Mouse (Mus musculus) kidney, embryonic 16.5 days (tissue): Measurements from ENCODE around the gene 1110002E22Rik. TPM values are rescaled to one million over a fixed set of nuclear protein-coding genes. Genes with fewer than 3 reads are reported as not detected.
A peak's percentile ranks its signal among the peaks of the same experiment; 100 is the strongest.

Experiments
- ATAC-seq: fragments of 200-750 bp; cut with Nextera tagmentation; 2 replicates; pipeline ENCODE4 v1.8.0; 2017; ENCODE audit warnings: moderate TSS enrichment; ENCODE audit not compliant: low FRiP score, low TSS enrichment
- H3K27ac ChIP-seq: fragments of 300-500 bp; sonication (generic); 2 replicates; pipeline ENCODE4 v1.5.1; 2014; ENCODE audit warnings: low read length
- H3K27me3 ChIP-seq: fragments of 300-500 bp; sonication (generic); 2 replicates; pipeline ENCODE4 v1.6.1; 2014; ENCODE audit warnings: low read length, control low read depth, mixed read lengths; ENCODE audit not compliant: insufficient read depth
- H3K36me3 ChIP-seq: fragments of 300-500 bp; sonication (generic); 2 replicates; pipeline ENCODE4 v1.6.1; 2014; ENCODE audit warnings: low read length, control low read depth, mixed read lengths; ENCODE audit not compliant: insufficient read depth
- H3K4me1 ChIP-seq: fragments of 300-500 bp; sonication (generic); 2 replicates; pipeline ENCODE4 v1.6.1; 2014; ENCODE audit warnings: low read length, control low read depth, mixed read lengths; ENCODE audit not compliant: insufficient read depth
- H3K4me2 ChIP-seq: fragments of 300-500 bp; sonication (generic); replicated peaks from 2 replicates; pipeline ENCODE4 v1.6.1; 2014; ENCODE audit warnings: low read depth, low read length
- H3K4me3 ChIP-seq: fragments of 300-500 bp; sonication (generic); 2 replicates; pipeline ENCODE4 v1.5.1; 2014; ENCODE audit warnings: mild to moderate bottlenecking, low read length
- H3K9ac ChIP-seq: fragments of 300-500 bp; sonication (generic); replicated peaks from 2 replicates; pipeline ENCODE4 v1.6.1; 2014; ENCODE audit warnings: low read length
- H3K9me3 ChIP-seq: fragments of 300-500 bp; sonication (generic); 2 replicates; pipeline ENCODE4 v1.6.1; 2016; ENCODE audit warnings: low read length, control low read depth
- WGBS: fragments of 180-500 bp; shearing (Covaris S2); extraction: QIAGEN DNeasy Blood & Tissue Kit; methylation state at CpG from one replicate; pipeline ENCODE4 v1.1.7; 2014; 5-methylcytosine and 5-hydroxymethylcytosine counted together
- polyA plus RNA-seq: library from polyadenylated mRNA; unstranded; fragments of >200 nt; fragmentation: Nextera tagmentation; extraction: Ambion mirVana; gene quantifications from 2 replicates; pipeline ENCODE4 v1.2.1, GENCODE M21; 2015

1110002E22Rik gene
- polyA plus RNA-seq, 1 experiment from 2014 or later = 0.52 TPM

GRCm38 (mm10) chr3:138061205-138061911 lies 3.5 kb upstream of the 1110002E22Rik start:
- ATAC-seq = no peak
- no peak overlapping the region for H3K9ac ChIP-seq
- 86% methylated on average over 9 of the region's 9 CpGs for WGBS
- H3K9me3 ChIP-seq = no peaks in the 10 kb centered on the region
- no peak overlapping the region for H3K4me2 ChIP-seq
- H3K4me1 ChIP-seq = peaks cover 31% of the 10 kb centered on the region
- H3K27me3 ChIP-seq = no peaks in the 10 kb centered on the region
- H3K36me3 ChIP-seq = no peaks in the 10 kb centered on the region
- no peak overlapping the region for H3K4me3 ChIP-seq
- no peak overlapping the region for H3K27ac ChIP-seq

DNA sequence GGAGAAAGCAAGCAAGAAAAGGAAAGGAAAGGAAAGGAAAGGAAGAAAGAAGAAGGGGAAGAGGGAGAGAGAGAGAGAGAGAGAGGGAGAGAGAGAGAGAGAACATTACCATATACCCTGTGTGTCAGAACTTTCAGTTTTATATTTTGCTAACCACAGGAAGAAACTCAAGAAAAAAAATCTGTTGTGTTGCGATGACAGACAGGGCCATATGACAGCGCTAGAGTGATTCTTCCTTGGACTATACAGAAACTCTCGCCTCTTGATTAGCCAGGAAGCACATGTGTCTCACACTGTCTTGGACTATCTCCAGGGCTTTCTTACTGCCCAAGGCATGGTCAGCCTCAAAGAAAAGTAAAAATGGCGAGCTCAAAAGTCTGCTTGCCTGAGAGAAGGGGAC lies 2.2 kb upstream of the 1110002E22Rik start:
- H3K9ac ChIP-seq = no peak overlapping the region
- no peak for ATAC-seq
- H3K36me3 ChIP-seq = no peaks in the 10 kb centered on the region
- H3K4me2 ChIP-seq = no peak overlapping the region
- no peaks in the 10 kb centered on the region for H3K9me3 ChIP-seq
- H3K4me3 ChIP-seq = no peak overlapping the region
- 82% methylated on average over 4 of the region's 4 CpGs for WGBS
- H3K27me3 ChIP-seq = no peaks in the 10 kb centered on the region
- H3K4me1 ChIP-seq = peaks cover 33% of the 10 kb centered on the region
- H3K27ac ChIP-seq = no peak overlapping the region

DNA sequence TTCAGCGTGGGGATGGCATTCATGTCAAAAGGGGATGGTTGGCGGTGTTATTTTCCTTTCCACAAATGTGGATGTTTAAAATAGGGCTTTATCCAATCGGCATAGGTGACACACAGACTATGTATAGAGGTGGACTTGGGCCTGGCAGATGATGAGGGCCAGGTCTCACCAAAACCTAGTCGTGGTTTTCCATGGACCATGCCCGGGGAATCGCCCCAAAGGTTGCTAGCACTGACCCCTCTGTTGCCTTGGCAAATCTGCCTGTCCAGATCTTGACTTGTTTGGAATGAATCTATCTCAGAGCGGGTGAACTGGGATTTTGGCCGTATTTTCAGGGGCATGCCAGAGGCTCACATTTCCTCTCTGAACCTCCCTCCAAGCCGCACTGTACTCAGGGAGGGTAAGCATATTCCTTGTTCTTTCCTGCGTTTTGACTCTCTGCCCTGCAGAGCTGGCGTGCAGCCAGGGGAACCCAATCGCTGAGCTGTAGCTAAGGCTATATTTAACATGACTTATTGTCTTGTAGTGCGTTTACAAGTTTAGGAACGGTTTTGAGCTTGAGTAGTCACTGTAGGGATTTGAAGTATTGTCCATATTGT lies 1.0 kb upstream of the 1110002E22Rik start:
- H3K9me3 ChIP-seq = no peaks in the 10 kb centered on the region
- H3K27ac ChIP-seq = peak overlapping the region; percentile 63
- H3K4me3 ChIP-seq = no peak overlapping the region
- no peak overlapping the region for H3K4me2 ChIP-seq
- H3K27me3 ChIP-seq = no peaks in the 10 kb centered on the region
- no peaks in the 10 kb centered on the region for H3K36me3 ChIP-seq
- no peak overlapping the region for H3K9ac ChIP-seq
- 28% methylated on average over 14 of the region's 14 CpGs for WGBS
- ATAC-seq = 0 out of 2 replicates have a peak, but pooled peaks have one; percentile 21
- H3K4me1 ChIP-seq = peaks cover 33% of the 10 kb centered on the region

GRCm38 (mm10) chr3:138065930-138066329 lies 1.1 kb downstream of the 1110002E22Rik start:
- Histone ChIP-seq H3K4me2 (peak overlapping the region; percentile 47), H3K9ac (peak overlapping the region; percentile 18; the same call in 1 of the 2 replicates), H3K4me3 (peak overlapping the region; percentile 26), H3K4me1 (peaks cover 39% of the 10 kb centered on the region), H3K27me3 (no peaks in the 10 kb centered on the region), H3K27ac (no peak overlapping the region), H3K9me3 (no peaks in the 10 kb centered on the region), H3K36me3 (no peaks in the 10 kb centered on the region)
- ATAC-seq = peak; percentile 36; the same call in 1 of the 2 replicates
- WGBS = 66% methylated on average over 16 of the region's 16 CpGs

DNA sequence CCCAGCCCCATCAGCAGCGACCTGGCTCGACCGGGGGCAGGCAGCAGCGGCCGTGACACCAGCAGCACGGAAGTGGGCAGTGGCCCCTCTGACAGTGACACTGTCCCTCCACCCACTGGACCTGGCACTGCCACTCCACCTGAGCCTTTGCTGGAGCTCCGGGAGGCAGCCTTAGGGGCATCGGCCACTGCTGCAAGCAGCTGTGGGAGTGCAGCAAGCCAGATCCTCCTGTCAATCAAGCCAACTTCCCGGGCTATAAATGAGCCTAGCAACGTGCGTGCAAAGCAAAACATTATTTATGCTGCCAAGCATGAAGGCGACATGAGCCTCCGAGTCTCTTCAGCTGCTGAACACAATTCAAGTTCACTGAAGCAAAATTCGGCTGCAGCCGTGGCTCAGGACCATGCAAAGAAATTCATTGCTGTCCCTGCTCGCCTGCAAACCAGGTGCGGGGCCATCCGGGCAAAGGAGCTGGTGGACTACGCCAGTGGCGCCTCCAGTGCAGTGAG lies 1.6 kb downstream of the 1110002E22Rik start:
- no peaks in the 10 kb centered on the region for H3K9me3 ChIP-seq
- 37% methylated on average over 20 of the region's 20 CpGs for WGBS
- H3K27me3 ChIP-seq = no peaks in the 10 kb centered on the region
- peak overlapping the region; percentile 47 for H3K4me2 ChIP-seq
- H3K4me3 ChIP-seq = peak overlapping the region; percentile 26
- peak; percentile 79 for ATAC-seq
- H3K4me1 ChIP-seq = peaks cover 39% of the 10 kb centered on the region
- no peaks in the 10 kb centered on the region for H3K36me3 ChIP-seq
- H3K9ac ChIP-seq = peak overlapping the region; percentile 18; the same call in 1 of the 2 replicates
- H3K27ac ChIP-seq = 0 out of 2 replicates have a peak overlapping the region, but pooled peaks have one; percentile 16

- ATAC-seq = no peak
- Histone ChIP-seq H3K4me3 (peak within 1 kb of the TSS; percentile 26), H3K4me1 (peaks cover 39% of the 10 kb centered on the region), H3K27me3 (no peaks in the 10 kb centered on the region), H3K36me3 (no peaks in the 10 kb centered on the region), H3K9me3 (no peaks in the 10 kb centered on the region), H3K9ac (peak within 1 kb of the TSS; percentile 18; the same call in 1 of the 2 replicates), H3K4me2 (peak within 1 kb of the TSS; percentile 47), H3K27ac (0 out of 2 replicates have a peak within 1 kb of the TSS, but pooled peaks have one; percentile 16)
- 85% methylated on average over 12 of the region's 12 CpGs for WGBS
Measured at GRCm38 (mm10) chr3:138067288-138067687, 2.4 kb downstream of the 1110002E22Rik start, which contains the start of gene Gm5105. Gene Gm5105, minus strand, starts transcription at chr3:138067388.

DNA sequence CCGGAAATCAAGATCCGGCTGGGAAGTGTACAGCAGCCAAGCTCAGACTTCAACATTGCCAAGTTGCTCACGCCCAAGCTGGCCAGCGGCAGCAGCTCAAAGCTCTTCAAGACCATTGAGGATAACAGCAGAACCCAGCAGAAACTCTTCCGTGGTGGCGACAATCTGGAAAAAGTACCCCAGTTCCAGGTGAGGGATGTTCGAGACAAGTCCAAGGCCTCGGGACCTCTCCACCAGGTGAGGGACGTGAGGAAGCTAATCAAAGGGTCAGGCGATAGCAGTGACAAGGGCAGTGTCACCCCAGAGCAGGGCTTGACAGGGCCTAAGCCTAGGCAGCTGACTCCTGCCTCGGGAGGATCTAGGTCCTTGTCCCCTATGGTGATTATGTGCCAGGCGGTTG lies 3.3 kb downstream of the 1110002E22Rik start:
- Histone ChIP-seq H3K36me3 (no peaks in the 10 kb centered on the region), H3K4me3 (no peak overlapping the region), H3K4me2 (no peak overlapping the region), H3K27me3 (no peaks in the 10 kb centered on the region), H3K9me3 (no peaks in the 10 kb centered on the region), H3K27ac (no peak overlapping the region), H3K4me1 (peaks cover 39% of the 10 kb centered on the region), H3K9ac (no peak overlapping the region)
- 91% methylated on average over 12 of the region's 12 CpGs for WGBS
- no peak for ATAC-seq

- 71% methylated on average over 18 of the region's 18 CpGs for WGBS
- no peak overlapping the region for H3K4me2 ChIP-seq
- H3K27me3 ChIP-seq = no peaks in the 10 kb centered on the region
- ATAC-seq = no peak
- H3K4me3 ChIP-seq = no peak overlapping the region
- no peak overlapping the region for H3K9ac ChIP-seq
- no peaks in the 10 kb centered on the region for H3K36me3 ChIP-seq
- peaks cover 26% of the 10 kb centered on the region for H3K4me1 ChIP-seq
- H3K9me3 ChIP-seq = no peaks in the 10 kb centered on the region
- H3K27ac ChIP-seq = no peak overlapping the region
Measured at GRCm38 (mm10) chr3:138069756-138070511, 5.1 kb downstream of the 1110002E22Rik start.

GRCm38 (mm10) chr3:138071004-138071403 lies 6.2 kb downstream of the 1110002E22Rik start:
- no peak for ATAC-seq
- H3K9me3 ChIP-seq = no peaks in the 10 kb centered on the region
- 21% methylated on average over 1 of the region's 1 CpGs for WGBS

More at GRCm38 (mm10) chr3:138071004-138071403, 6.2 kb downstream of the 1110002E22Rik start:
- Histone ChIP-seq H3K27me3 (no peaks in the 10 kb centered on the region), H3K4me1 (peaks cover 15% of the 10 kb centered on the region), H3K27ac (no peak overlapping the region), H3K36me3 (no peaks in the 10 kb centered on the region), H3K4me2 (no peak overlapping the region), H3K9ac (no peak overlapping the region), H3K4me3 (no peak overlapping the region)
